Comparison of ENCODE assay signal across 16 mouse cellular contexts in the genomic region with DNA sequence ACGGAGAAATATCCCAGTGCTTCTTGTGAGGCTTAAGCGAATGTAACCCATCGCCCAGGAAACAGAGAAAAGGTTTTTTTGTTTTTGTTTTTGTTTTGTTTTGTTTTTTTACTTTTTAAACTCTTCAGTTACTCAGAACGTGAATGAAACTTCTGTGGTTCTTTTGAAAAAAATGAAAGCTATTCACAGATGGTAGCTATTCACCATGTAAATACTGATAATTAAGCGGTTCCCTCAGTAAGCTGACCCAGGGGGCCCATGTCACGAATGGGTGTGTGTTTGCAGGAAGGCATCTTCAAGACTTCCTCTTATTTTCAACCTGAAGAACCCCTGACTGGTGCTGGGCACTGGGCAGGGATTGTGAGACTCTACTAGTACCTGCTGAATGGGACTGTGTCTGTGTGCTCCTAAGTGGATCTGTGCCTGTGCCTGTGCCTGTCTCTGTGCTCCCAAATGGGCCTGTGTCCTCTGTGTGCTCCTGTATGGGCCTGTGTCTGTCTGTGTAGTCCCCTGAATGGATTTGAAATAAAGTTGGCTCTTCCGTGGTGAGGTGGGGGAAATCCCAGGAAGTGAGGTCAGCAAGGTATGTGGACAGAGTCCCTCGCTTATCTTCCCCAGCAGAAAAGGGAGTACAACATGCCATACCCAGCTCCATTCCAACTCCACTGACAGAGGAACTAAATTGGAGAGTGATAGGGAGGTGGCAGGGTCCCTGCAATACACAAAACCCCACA. TPM values are rescaled to one million over a fixed set of nuclear protein-coding genes. Genes with fewer than 3 reads are reported as not detected.
DNase-seq lines count a peak whose midpoint lies in the region; ATAC-seq lines count a peak whose summit lies in the region.
"Had no signal": no experiment of that assay in that cellular context is flagged by ENCODE, and none has a peak within 500 bp of the region (broad histone marks: within the 10 kb centered on the region; RNA-seq: fewer than 3 reads in every experiment).

No protein-coding gene starts in this region.

- H3K9me3 ChIP-seq in hindbrain, embryonic 16.5 days (ENCODE audit: control insufficient read depth, low read length) = no peaks in the 10 kb centered on the region
- no peaks in the 10 kb centered on the region for H3K9me3 ChIP-seq in hindbrain, embryonic 11.5 days (ENCODE audit: control insufficient read depth, low read length)
- H3K9me3 ChIP-seq: forebrain, embryonic 12.5 days; hindbrain, embryonic 15.5 days; limb, embryonic 15.5 days; midbrain, embryonic 15.5 days had no signal

- H3K4me2 ChIP-seq in hindbrain, embryonic 16.5 days (ENCODE audit: low read length) = no peak overlapping the region
- H3K4me2 ChIP-seq in hindbrain, embryonic 11.5 days (replicated peaks; ENCODE audit: low read depth, low read length) = no peak overlapping the region
- H3K4me2 ChIP-seq: forebrain, embryonic 12.5 days; hindbrain, embryonic 15.5 days; limb, embryonic 15.5 days; midbrain, embryonic 15.5 days had no signal

- H3K27ac ChIP-seq in hindbrain, embryonic 16.5 days (ENCODE audit: low read depth, low read length) = no peak overlapping the region
- H3K27ac ChIP-seq in hindbrain, embryonic 11.5 days (ENCODE audit: low read depth, low read length) = no peak overlapping the region
- H3K27ac ChIP-seq: forebrain, embryonic 12.5 days; hindbrain, embryonic 15.5 days; limb, embryonic 15.5 days; midbrain, embryonic 15.5 days had no signal

- no peaks in the 10 kb centered on the region for H3K36me3 ChIP-seq in hindbrain, embryonic 16.5 days (ENCODE audit: control insufficient read depth, insufficient read depth, low read length)
- H3K36me3 ChIP-seq in hindbrain, embryonic 11.5 days (ENCODE audit: control insufficient read depth, insufficient read depth, low read length) = no peaks in the 10 kb centered on the region
- H3K36me3 ChIP-seq: forebrain, embryonic 12.5 days; hindbrain, embryonic 15.5 days; limb, embryonic 15.5 days; midbrain, embryonic 15.5 days had no signal

- H3K27me3 ChIP-seq in hindbrain, embryonic 16.5 days (replicated peaks; ENCODE audit: control insufficient read depth, insufficient read depth, low read length) = no peaks in the 10 kb centered on the region
- H3K27me3 ChIP-seq in hindbrain, embryonic 11.5 days (ENCODE audit: control insufficient read depth, insufficient read depth, low read length) = no peaks in the 10 kb centered on the region
- H3K27me3 ChIP-seq: forebrain, embryonic 12.5 days; hindbrain, embryonic 15.5 days; limb, embryonic 15.5 days; midbrain, embryonic 15.5 days; Patski had no signal

- 0 out of 2 replicates have a peak, but pooled peaks have one; percentile 37 for ATAC-seq in erythroid progenitor cell, adult 5-6 weeks (replicated peaks; ENCODE audit: low FRiP score, poor library complexity, severe bottlenecking)
- peak; percentile 34; the same call in 1 of the 2 replicates for ATAC-seq in megakaryocyte, adult 5-6 weeks (ENCODE audit: poor library complexity, severe bottlenecking)
- ATAC-seq in hindbrain, embryonic 16.5 days = no peak
- ATAC-seq in hindbrain, embryonic 11.5 days (ENCODE audit: low FRiP score) = no peak
- ATAC-seq: midbrain, embryonic 15.5 days; Patski had no signal

- no peak overlapping the region for H3K9ac ChIP-seq in hindbrain, embryonic 16.5 days (ENCODE audit: low read depth, low read length)
- H3K9ac ChIP-seq in hindbrain, embryonic 11.5 days (ENCODE audit: low read depth, low read length) = no peak overlapping the region
- H3K9ac ChIP-seq: forebrain, embryonic 12.5 days; hindbrain, embryonic 15.5 days; limb, embryonic 15.5 days; midbrain, embryonic 15.5 days had no signal

- H3K4me3 ChIP-seq in hindbrain, embryonic 16.5 days (ENCODE audit: low read length) = no peak overlapping the region
- H3K4me3 ChIP-seq in hindbrain, embryonic 11.5 days (ENCODE audit: low read depth, low read length) = no peak overlapping the region
- H3K4me3 ChIP-seq: forebrain, embryonic 12.5 days; hindbrain, embryonic 15.5 days; limb, embryonic 15.5 days; midbrain, embryonic 15.5 days had no signal

- no peaks in the 10 kb centered on the region for H3K4me1 ChIP-seq in hindbrain, embryonic 16.5 days (ENCODE audit: control insufficient read depth, insufficient read depth, low read depth, low read length)
- H3K4me1 ChIP-seq in hindbrain, embryonic 11.5 days (replicated peaks; ENCODE audit: control insufficient read depth, insufficient read depth, low read length) = no peaks in the 10 kb centered on the region
- H3K4me1 ChIP-seq: forebrain, embryonic 12.5 days; hindbrain, embryonic 15.5 days; midbrain, embryonic 15.5 days had no signal

- peak; percentile 45 for DNase-seq in thymus, postnatal 14 days
- no peak for DNase-seq in thymus, postnatal 10 days (ENCODE audit: low spot score in 2 of 2)
- no peak for DNase-seq in adrenal gland, adult 2 months
- DNase-seq in hindbrain, embryonic 11.5 days (ENCODE audit: low spot score) = no peak
- DNase-seq: cerebellum, postnatal 14 days; gastrocnemius, postnatal 36 days had no signal

- WGBS in hindbrain, embryonic 16.5 days = 72% methylated on average over 8 of the region's 8 CpGs
- WGBS in hindbrain, embryonic 11.5 days = 80% methylated on average over 8 of the region's 8 CpGs

RNA-seq across cellular contexts. Expression of gene Ifnar1, which starts 38.1 kb away (rescaled TPM):
- 31.9 and 32.1 TPM in 2 replicates for total RNA-seq in erythroid progenitor cell, adult 5-6 weeks (2015; ENCODE audit: low replicate concordance)
- total RNA-seq in erythroid progenitor cell, adult 5-6 weeks (2017; ENCODE audit: low replicate concordance) = 38.1 and 46.3 TPM in 2 replicates
- 66.2 and 67.3 TPM in 2 replicates for total RNA-seq in megakaryocyte, adult 5-6 weeks (2015)
- total RNA-seq in megakaryocyte, adult 5-6 weeks (2017) = 73.9 and 78.5 TPM in 2 replicates
- total RNA-seq in adrenal gland, adult 2 months (2021) = 10 to 100 TPM; 66.1 to 71.3 TPM
- 10.9 and 11.3 TPM in 2 replicates for polyA plus RNA-seq in adrenal gland, adult 2 months (2012; rRNA removed)
- polyA plus RNA-seq in hindbrain, embryonic 16.5 days (2015; fragmentation: Nextera tagmentation; extraction: Ambion mirVana) = 42.7 and 49.2 TPM in 2 replicates
- 51.6 and 52.9 TPM in 2 replicates for polyA plus RNA-seq in hindbrain, embryonic 11.5 days (2014; fragmentation: Nextera tagmentation; extraction: Ambion mirVana)

RNA-seq across cellular contexts. Expression of gene Il10rb, which starts 41.0 kb away (rescaled TPM):
- 21.8 and 37.8 TPM in 2 replicates for total RNA-seq in erythroid progenitor cell, adult 5-6 weeks (2015; ENCODE audit: low replicate concordance)
- total RNA-seq in erythroid progenitor cell, adult 5-6 weeks (2017; ENCODE audit: low replicate concordance) = 20.5 and 33.1 TPM in 2 replicates
- 66.6 and 68.3 TPM in 2 replicates for total RNA-seq in megakaryocyte, adult 5-6 weeks (2015)
- 63.3 and 64.6 TPM in 2 replicates for total RNA-seq in megakaryocyte, adult 5-6 weeks (2017)
- total RNA-seq in adrenal gland, adult 2 months (2021) = 100 to 1,000 TPM; 255 to 258 TPM
- polyA plus RNA-seq in adrenal gland, adult 2 months (2012; rRNA removed) = 97.1 and 107 TPM in 2 replicates
- 14.8 and 16.7 TPM in 2 replicates for polyA plus RNA-seq in hindbrain, embryonic 16.5 days (2015; fragmentation: Nextera tagmentation; extraction: Ambion mirVana)
- polyA plus RNA-seq in hindbrain, embryonic 11.5 days (2014; fragmentation: Nextera tagmentation; extraction: Ambion mirVana) = 8.6 and 9.0 TPM in 2 replicates

RNA-seq across cellular contexts. Expression of gene Gm21970, which starts 55.4 kb away (rescaled TPM):
- total RNA-seq in erythroid progenitor cell, adult 5-6 weeks (2015; ENCODE audit: low replicate concordance) = 4.7 and 12.6 TPM in 2 replicates
- not detected in 2 replicates for total RNA-seq in erythroid progenitor cell, adult 5-6 weeks (2017; ENCODE audit: low replicate concordance)
- 0.29 TPM in 1 of 2 replicates, not detected in the other for total RNA-seq in megakaryocyte, adult 5-6 weeks (2015)
- total RNA-seq in megakaryocyte, adult 5-6 weeks (2017) = not detected in 2 replicates
- total RNA-seq in adrenal gland, adult 2 months (2021) = under 1 TPM in 1 of 2 experiments, not detected in 1; 0.69 TPM
- polyA plus RNA-seq in adrenal gland, adult 2 months (2012; rRNA removed) = not detected in 2 replicates
- not detected in 2 replicates for polyA plus RNA-seq in hindbrain, embryonic 16.5 days (2015; fragmentation: Nextera tagmentation; extraction: Ambion mirVana)
- not detected in 2 replicates for polyA plus RNA-seq in hindbrain, embryonic 11.5 days (2014; fragmentation: Nextera tagmentation; extraction: Ambion mirVana)
- total RNA-seq: gastrocnemius, postnatal 36 days; layer of hippocampus, adult 18-20 months had no signal
- polyA plus RNA-seq: forebrain, embryonic 12.5 days; hindbrain, embryonic 15.5 days; limb, embryonic 15.5 days; midbrain, embryonic 15.5 days; stomach, embryonic 14.5 days had no signal

Comparison
In these comparisons a context has a peak if more than half of its experiments do, and no peak if none do; other contexts are left out.
1. ATAC-seq: peak in erythroid progenitor cell, adult 5-6 weeks (single experiment) and megakaryocyte, adult 5-6 weeks (single experiment); none in hindbrain, embryonic 16.5 days (single experiment) and hindbrain, embryonic 11.5 days (single experiment).